Mouse (Mus musculus): ENCODE measurements around the gene Manbal. TPM values are rescaled to one million over a fixed set of nuclear protein-coding genes. Genes with fewer than 3 reads are reported as not detected.
A peak's percentile ranks its signal among the peaks of the same experiment; 100 is the strongest.

Manbal gene
- total RNA-seq, 1 experiment = 39.4 TPM

DNA sequence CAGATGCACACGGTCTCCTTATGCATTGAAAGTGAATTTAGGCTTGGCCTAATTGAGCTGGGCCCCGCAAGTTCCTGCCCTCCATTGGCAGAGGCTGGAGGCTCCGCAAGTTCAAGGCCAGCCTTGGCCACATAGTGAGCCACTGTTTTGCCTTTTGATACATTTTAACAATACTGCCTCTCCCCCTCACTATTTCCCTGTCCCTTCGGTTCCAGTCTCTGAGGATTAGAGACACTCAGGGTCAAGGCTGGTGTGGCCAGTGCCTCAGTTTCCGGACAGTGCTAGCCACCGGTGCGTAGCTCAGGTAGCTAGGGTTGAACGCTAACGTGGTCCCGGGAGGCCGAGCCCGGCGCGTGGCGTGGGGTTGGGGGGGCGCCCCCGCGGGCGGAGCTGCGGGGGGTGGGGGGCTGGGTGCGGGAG is 56.3 kb downstream of the Manbal start:
- TF ChIP-seq ZC3H11A (IDR thresholded peaks at IDR 0.05; ENCODE audit: borderline replicate concordance, low read depth, low read length) = no peak
- TF ChIP-seq HCFC1 (IDR thresholded peaks at IDR 0.05; ENCODE audit: borderline replicate concordance, insufficient read depth, low read length) = no peak
- TF ChIP-seq ZNF384 (IDR thresholded peaks at IDR 0.05; ENCODE audit: low read depth, low read length) = no peak
- no peak for TF ChIP-seq CHD2 (IDR thresholded peaks at IDR 0.05; ENCODE audit: low read depth, low read length)
- TF ChIP-seq MAFK (IDR thresholded peaks at IDR 0.05; ENCODE audit: insufficient read depth, low read depth, low read length) = no peak

DNA sequence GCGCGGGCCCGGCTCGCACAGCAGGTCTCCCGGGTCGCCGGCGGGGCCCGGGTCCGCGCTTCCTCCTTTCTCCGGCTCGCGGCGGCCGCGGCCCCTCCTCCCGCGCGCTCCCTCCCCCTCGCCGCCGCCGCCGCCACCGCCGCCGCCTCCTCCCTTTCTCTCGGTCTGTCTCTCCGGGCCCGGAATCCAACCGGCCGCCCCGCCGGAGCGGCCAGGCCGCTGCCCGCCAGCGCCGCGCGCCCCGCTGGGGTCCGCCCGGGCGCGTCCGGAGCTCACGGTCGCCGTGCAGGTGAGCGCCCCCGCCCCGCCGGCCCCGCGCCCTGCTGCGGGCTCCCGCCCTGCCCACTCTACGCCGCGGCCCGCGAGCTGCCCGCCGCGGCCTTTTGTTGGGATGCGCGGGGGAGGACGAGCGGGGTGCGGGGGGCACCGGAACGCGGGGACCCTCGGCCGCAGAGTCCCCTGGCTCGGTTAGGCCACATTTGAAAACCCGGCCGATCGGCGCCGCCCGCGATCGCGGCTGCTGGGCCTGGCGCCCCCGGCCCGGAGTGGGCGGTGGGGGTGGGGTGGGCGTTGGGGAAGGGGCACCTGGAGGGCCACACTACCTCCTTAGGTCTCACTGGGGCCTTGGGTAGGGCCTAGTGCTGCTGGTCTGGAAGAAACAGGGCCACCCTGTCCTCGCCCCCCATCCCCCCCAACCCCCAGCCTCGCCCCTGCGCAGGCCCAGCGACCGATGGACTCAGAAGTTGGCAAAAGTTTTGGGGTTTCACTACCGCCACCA is 56.9 kb downstream of the Manbal start:
- Histone ChIP-seq H3K4me3 (ENCODE audit: insufficient read depth in 1 of 2, low read depth in 1 of 2, low read length in 2 of 2, poor library complexity in 1 of 2, severe bottlenecking in 1 of 2) (peak overlapping the region; percentile 70 to 86), H3K9me3 (ENCODE audit: control insufficient read depth, insufficient read depth, low read depth, low read length) (no peaks in the 10 kb centered on the region), H3K4me1 (ENCODE audit: control insufficient read depth in 2 of 2, insufficient read depth in 2 of 2, low read length in 2 of 2, poor library complexity in 1 of 2) (peaks cover 14 to 55% of the 10 kb centered on the region in 2 experiments; a peak in 3 of 4 replicates), H3K36me3 (ENCODE audit: control insufficient read depth, insufficient read depth, low read length, poor library complexity, severe bottlenecking) (peaks cover 5% of the 10 kb centered on the region; the same call in 1 of the 2 replicates), H3K9ac (ENCODE audit: insufficient read depth, low read depth, low read length, poor library complexity, severe bottlenecking) (peak overlapping the region; percentile 83), H3K27ac (ENCODE audit: insufficient read depth, low read depth, low read length, poor library complexity, severe bottlenecking) (peak overlapping the region; percentile 37)
- DNase-seq (ENCODE audit: low read depth, low spot score) = no peak
- TF ChIP-seq ZNF384 (IDR thresholded peaks at IDR 0.05; ENCODE audit: low read depth, low read length) = no peak
- no peak for TF ChIP-seq ZC3H11A (IDR thresholded peaks at IDR 0.05; ENCODE audit: borderline replicate concordance, low read depth, low read length)
- TF ChIP-seq CHD2 (IDR thresholded peaks at IDR 0.05; ENCODE audit: low read depth, low read length) = no peak
- no peak for TF ChIP-seq HCFC1 (IDR thresholded peaks at IDR 0.05; ENCODE audit: borderline replicate concordance, insufficient read depth, low read length)
- TF ChIP-seq MAFK (IDR thresholded peaks at IDR 0.05; ENCODE audit: insufficient read depth, low read depth, low read length) = no peak
- in situ Hi-C loops (cut with MboI; ENCODE audit: low sequenced_read_pairs in 2 of 2, unreplicated experiment in 2 of 2) = no loop called here

More for the DNA sequence above, 56.3 kb downstream of the Manbal start:
- Histone ChIP-seq H3K9me3 (ENCODE audit: control insufficient read depth, insufficient read depth, low read depth, low read length) (no peaks in the 10 kb centered on the region), H3K4me1 (ENCODE audit: control insufficient read depth in 2 of 2, insufficient read depth in 2 of 2, low read length in 2 of 2, poor library complexity in 1 of 2) (peaks cover 14 to 57% of the 10 kb centered on the region in 2 experiments; a peak in 3 of 4 replicates), H3K4me3 (ENCODE audit: insufficient read depth in 1 of 2, low read depth in 1 of 2, low read length in 2 of 2, poor library complexity in 1 of 2, severe bottlenecking in 1 of 2) (peak overlapping the region; percentile 59 to 86), H3K27ac (ENCODE audit: insufficient read depth, low read depth, low read length, poor library complexity, severe bottlenecking) (peak overlapping the region; percentile 16; the same call in 1 of the 2 replicates), H3K9ac (ENCODE audit: insufficient read depth, low read depth, low read length, poor library complexity, severe bottlenecking) (peak overlapping the region; percentile 83), H3K36me3 (ENCODE audit: control insufficient read depth, insufficient read depth, low read length, poor library complexity, severe bottlenecking) (peaks cover 3% of the 10 kb centered on the region; the same call in 1 of the 2 replicates)
- DNase-seq (ENCODE audit: low read depth, low spot score) = no peak
- in situ Hi-C loops (cut with MboI; ENCODE audit: low sequenced_read_pairs in 2 of 2, unreplicated experiment in 2 of 2) = no loop called here

GRCm38 (mm10) chr2:157424904-157425642 is 57.7 kb downstream of the Manbal start:
- no peaks in the 10 kb centered on the region for H3K9me3 ChIP-seq (ENCODE audit: control insufficient read depth, insufficient read depth, low read depth, low read length)
- H3K36me3 ChIP-seq (ENCODE audit: control insufficient read depth, insufficient read depth, low read length, poor library complexity, severe bottlenecking) = peaks cover 5% of the 10 kb centered on the region; the same call in 1 of the 2 replicates
- peak overlapping the region; percentile 70 to 86; a peak in 3 of 4 replicates for H3K4me3 ChIP-seq (ENCODE audit: insufficient read depth in 1 of 2, low read depth in 1 of 2, low read length in 2 of 2, poor library complexity in 1 of 2, severe bottlenecking in 1 of 2)
- TF ChIP-seq CHD2 (IDR thresholded peaks at IDR 0.05; ENCODE audit: low read depth, low read length) = no peak
- no peak for TF ChIP-seq MAFK (IDR thresholded peaks at IDR 0.05; ENCODE audit: insufficient read depth, low read depth, low read length)
- H3K27ac ChIP-seq (ENCODE audit: insufficient read depth, low read depth, low read length, poor library complexity, severe bottlenecking) = peak overlapping the region; percentile 37
- in situ Hi-C loops (cut with MboI; ENCODE audit: low sequenced_read_pairs in 2 of 2, unreplicated experiment in 2 of 2) = no loop called here
- H3K9ac ChIP-seq (ENCODE audit: insufficient read depth, low read depth, low read length, poor library complexity, severe bottlenecking) = peak overlapping the region; percentile 83
- peaks cover 12 to 49% of the 10 kb centered on the region in 2 experiments; a peak in 3 of 4 replicates for H3K4me1 ChIP-seq (ENCODE audit: control insufficient read depth in 2 of 2, insufficient read depth in 2 of 2, low read length in 2 of 2, poor library complexity in 1 of 2)
- no peak for DNase-seq (ENCODE audit: low read depth, low spot score)

DNA sequence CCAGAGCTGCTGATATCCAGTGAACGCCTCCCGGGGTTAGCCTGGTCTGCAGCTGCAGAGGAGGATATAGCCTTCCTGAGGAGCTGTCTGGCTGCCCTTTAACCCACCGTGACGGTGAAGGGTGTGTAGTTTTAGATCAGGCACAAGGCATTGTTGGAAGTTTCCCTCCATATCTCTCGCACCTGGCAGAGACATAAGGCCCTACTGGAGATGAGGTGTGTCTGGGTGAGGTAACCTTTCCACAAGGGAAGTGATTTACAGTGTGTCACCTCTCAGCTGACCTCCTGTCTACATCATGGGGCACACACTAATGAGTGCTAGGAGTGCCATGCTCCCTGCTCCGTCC is 58.2 kb downstream of the Manbal start:
- Histone ChIP-seq H3K4me1 (ENCODE audit: control insufficient read depth in 2 of 2, insufficient read depth in 2 of 2, low read length in 2 of 2, poor library complexity in 1 of 2) (peaks cover 10 to 46% of the 10 kb centered on the region in 2 experiments; a peak in 3 of 4 replicates), H3K4me3 (ENCODE audit: insufficient read depth in 1 of 2, low read depth in 1 of 2, low read length in 2 of 2, poor library complexity in 1 of 2, severe bottlenecking in 1 of 2) (peak overlapping the region in 1 of 2 experiments; percentile 1; a peak in 2 of 4 replicates), H3K27ac (ENCODE audit: insufficient read depth, low read depth, low read length, poor library complexity, severe bottlenecking) (no peak overlapping the region; the same call in 1 of the 2 replicates), H3K9ac (ENCODE audit: insufficient read depth, low read depth, low read length, poor library complexity, severe bottlenecking) (peak overlapping the region; percentile 17; the same call in 1 of the 2 replicates), H3K36me3 (ENCODE audit: control insufficient read depth, insufficient read depth, low read length, poor library complexity, severe bottlenecking) (peaks cover 8% of the 10 kb centered on the region; the same call in 1 of the 2 replicates), H3K9me3 (ENCODE audit: control insufficient read depth, insufficient read depth, low read depth, low read length) (no peaks in the 10 kb centered on the region)
- in situ Hi-C loops (cut with MboI; ENCODE audit: low sequenced_read_pairs in 2 of 2, unreplicated experiment in 2 of 2) = no loop called here
- TF ChIP-seq CHD2 (IDR thresholded peaks at IDR 0.05; ENCODE audit: low read depth, low read length) = no peak
- no peak for TF ChIP-seq MAFK (IDR thresholded peaks at IDR 0.05; ENCODE audit: insufficient read depth, low read depth, low read length)
- no peak for TF ChIP-seq ZC3H11A (IDR thresholded peaks at IDR 0.05; ENCODE audit: borderline replicate concordance, low read depth, low read length)
- TF ChIP-seq ZNF384 (IDR thresholded peaks at IDR 0.05; ENCODE audit: low read depth, low read length) = no peak
- TF ChIP-seq HCFC1 (IDR thresholded peaks at IDR 0.05; ENCODE audit: borderline replicate concordance, insufficient read depth, low read length) = no peak
- DNase-seq (ENCODE audit: low read depth, low spot score) = no peak

Measured in ES-E14 (cell line).